Mouse (Mus musculus): Measurements from ENCODE around the gene Zfyve27. TPM values are rescaled to one million over a fixed set of nuclear protein-coding genes. Genes with fewer than 3 reads are reported as not detected.

Gene Zfyve27
- polyA plus RNA-seq, 1 experiment from 2014 or later, result 65.1 TPM

DNA sequence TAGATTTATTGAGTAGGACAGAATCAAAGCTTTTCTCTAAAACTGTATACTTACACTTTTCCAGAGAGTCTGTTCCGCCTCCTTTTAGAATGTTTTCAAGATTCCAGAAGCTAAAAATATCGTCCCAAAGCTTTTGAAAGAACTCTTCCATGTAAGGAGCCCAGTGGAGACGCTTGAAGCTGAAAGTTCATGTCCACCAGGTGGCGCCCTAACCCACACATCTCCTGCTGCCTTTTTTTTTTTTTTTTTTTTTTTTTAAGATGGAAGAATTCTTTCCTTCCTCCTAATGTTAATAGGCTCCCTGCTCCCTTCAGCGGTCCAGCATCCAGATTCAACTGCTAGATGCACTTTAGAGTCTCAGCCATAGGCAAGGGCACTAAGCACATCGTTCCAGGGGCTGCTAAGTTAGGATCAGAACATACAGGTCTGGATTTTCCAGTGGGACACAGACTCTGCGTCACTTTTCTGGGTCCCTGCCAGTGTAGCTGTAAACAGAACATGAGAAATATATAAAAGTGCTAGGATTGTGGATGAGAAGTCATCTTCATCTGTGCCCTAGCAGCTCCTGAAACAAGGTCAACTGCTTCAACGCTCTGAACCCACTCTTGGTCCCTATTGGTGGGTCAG, 19.1 kb upstream of the Zfyve27 start:
- Histone ChIP-seq H3K4me3 (no peak overlapping the region), H3K4me1 (replicated peaks) (peaks cover 20% of the 10 kb centered on the region), H3K9ac (no peak overlapping the region), H3K27ac (replicated peaks) (no peak overlapping the region), H3K4me2 (no peak overlapping the region), H3K36me3 (no peaks in the 10 kb centered on the region), H3K9me3 (no peaks in the 10 kb centered on the region), H3K27me3 (peaks cover 38% of the 10 kb centered on the region)
- ATAC-seq (ENCODE audit: low read depth), result no peak
- 30% methylated on average over 8 of the region's 8 CpGs for WGBS

- H3K27ac ChIP-seq (replicated peaks), result no peak overlapping the region
- no peak for ATAC-seq (ENCODE audit: low read depth)
- WGBS, result 74% methylated on average over 4 of the region's 4 CpGs
- H3K27me3 ChIP-seq, result peaks cover 43% of the 10 kb centered on the region
- no peak overlapping the region for H3K4me2 ChIP-seq
- H3K9me3 ChIP-seq, result no peaks in the 10 kb centered on the region
- peaks cover 26% of the 10 kb centered on the region for H3K4me1 ChIP-seq (replicated peaks)
- no peak overlapping the region for H3K9ac ChIP-seq
- H3K4me3 ChIP-seq, result no peak overlapping the region
- no peaks in the 10 kb centered on the region for H3K36me3 ChIP-seq
Observed at GRCm38 (mm10) chr19:42145210-42145609, 18.5 kb upstream of the Zfyve27 start.

- H3K9ac ChIP-seq, result no peak overlapping the region
- H3K4me3 ChIP-seq, result no peak overlapping the region
- no peaks in the 10 kb centered on the region for H3K36me3 ChIP-seq
- H3K27me3 ChIP-seq, result peaks cover 43% of the 10 kb centered on the region
- WGBS, result 90% methylated on average over 2 of the region's 2 CpGs
- no peaks in the 10 kb centered on the region for H3K9me3 ChIP-seq
- no peak for ATAC-seq (ENCODE audit: low read depth)
- peaks cover 31% of the 10 kb centered on the region for H3K4me1 ChIP-seq (replicated peaks)
- H3K27ac ChIP-seq (replicated peaks), result no peak overlapping the region
- no peak overlapping the region for H3K4me2 ChIP-seq
Observed at GRCm38 (mm10) chr19:42145731-42146130, 18.0 kb upstream of the Zfyve27 start.

- peaks cover 43% of the 10 kb centered on the region for H3K27me3 ChIP-seq
- H3K36me3 ChIP-seq, result no peaks in the 10 kb centered on the region
- no peaks in the 10 kb centered on the region for H3K9me3 ChIP-seq
- H3K4me3 ChIP-seq, result no peak overlapping the region
- no peak for ATAC-seq (ENCODE audit: low read depth)
- 0 out of 2 replicates have a peak overlapping the region, but pooled peaks have one; percentile 82 for H3K4me2 ChIP-seq
- H3K27ac ChIP-seq (replicated peaks), result no peak overlapping the region
- H3K9ac ChIP-seq, result no peak overlapping the region; the same call in 1 of the 2 replicates
- WGBS, result 87% methylated on average over 9 of the region's 9 CpGs
- peaks cover 34% of the 10 kb centered on the region for H3K4me1 ChIP-seq (replicated peaks)
Observed at GRCm38 (mm10) chr19:42146276-42147010, 17.3 kb upstream of the Zfyve27 start.

GRCm38 (mm10) chr19:42147170-42147768, 16.5 kb upstream of the Zfyve27 start, which contains the start of gene Marveld1:
Gene Marveld1 (plus strand): TSS chr19:42147400.
- WGBS, result under 1% methylated on average over 35 of the region's 57 CpGs
- Histone ChIP-seq H3K27me3 (peaks cover 43% of the 10 kb centered on the region), H3K4me2 (peak within 1 kb of the TSS; percentile 82), H3K9me3 (no peaks in the 10 kb centered on the region), H3K4me1 (replicated peaks) (peaks cover 42% of the 10 kb centered on the region), H3K4me3 (peak within 1 kb of the TSS; percentile 62), H3K27ac (replicated peaks) (peak within 1 kb of the TSS; percentile 68), H3K36me3 (no peaks in the 10 kb centered on the region), H3K9ac (peak within 1 kb of the TSS; percentile 85)
- peak; percentile 46; the same call in 1 of the 2 replicates for ATAC-seq (ENCODE audit: low read depth)

- Histone ChIP-seq H3K4me1 (replicated peaks) (peaks cover 42% of the 10 kb centered on the region), H3K9me3 (no peaks in the 10 kb centered on the region), H3K27ac (replicated peaks) (peak overlapping the region; percentile 68), H3K27me3 (peaks cover 43% of the 10 kb centered on the region), H3K9ac (peak overlapping the region; percentile 85), H3K36me3 (no peaks in the 10 kb centered on the region), H3K4me2 (peak overlapping the region; percentile 82), H3K4me3 (peak overlapping the region; percentile 62)
- WGBS, result under 1% methylated on average over 63 of the region's 63 CpGs
- ATAC-seq (ENCODE audit: low read depth), result peak; percentile 41
Observed at GRCm38 (mm10) chr19:42147769-42148568, 15.8 kb upstream of the Zfyve27 start.

GRCm38 (mm10) chr19:42148569-42148860, 15.2 kb upstream of the Zfyve27 start:
- 20% methylated on average over 7 of the region's 7 CpGs for WGBS
- peaks cover 42% of the 10 kb centered on the region for H3K4me1 ChIP-seq (replicated peaks)
- H3K27me3 ChIP-seq, result peaks cover 43% of the 10 kb centered on the region
- H3K36me3 ChIP-seq, result no peaks in the 10 kb centered on the region
- peak overlapping the region; percentile 68; the same call in 1 of the 2 replicates for H3K27ac ChIP-seq (replicated peaks)
- no peaks in the 10 kb centered on the region for H3K9me3 ChIP-seq
- peak overlapping the region; percentile 82 for H3K4me2 ChIP-seq
- ATAC-seq (ENCODE audit: low read depth), result peak; percentile 13; the same call in 1 of the 2 replicates
- peak overlapping the region; percentile 62 for H3K4me3 ChIP-seq
- peak overlapping the region; percentile 85 for H3K9ac ChIP-seq

GRCm38 (mm10) chr19:42151990-42152389, 11.8 kb upstream of the Zfyve27 start:
- 7% methylated on average over 6 of the region's 6 CpGs for WGBS
- Histone ChIP-seq H3K4me1 (replicated peaks) (peaks cover 42% of the 10 kb centered on the region), H3K9ac (no peak overlapping the region), H3K4me3 (no peak overlapping the region), H3K27ac (replicated peaks) (no peak overlapping the region), H3K27me3 (peaks cover 21% of the 10 kb centered on the region), H3K9me3 (no peaks in the 10 kb centered on the region), H3K4me2 (no peak overlapping the region), H3K36me3 (no peaks in the 10 kb centered on the region)
- no peak for ATAC-seq (ENCODE audit: low read depth)

- Histone ChIP-seq H3K4me1 (replicated peaks) (no peaks in the 10 kb centered on the region), H3K36me3 (no peaks in the 10 kb centered on the region), H3K9me3 (no peaks in the 10 kb centered on the region), H3K4me2 (no peak overlapping the region), H3K4me3 (no peak overlapping the region), H3K9ac (no peak overlapping the region), H3K27ac (replicated peaks) (0 out of 2 replicates have a peak overlapping the region, but pooled peaks have one; percentile 54), H3K27me3 (no peaks in the 10 kb centered on the region)
- 73% methylated on average over 12 of the region's 12 CpGs for WGBS
- no peak for ATAC-seq (ENCODE audit: low read depth)
Observed at GRCm38 (mm10) chr19:42157493-42158237, 6.1 kb upstream of the Zfyve27 start.

DNA sequence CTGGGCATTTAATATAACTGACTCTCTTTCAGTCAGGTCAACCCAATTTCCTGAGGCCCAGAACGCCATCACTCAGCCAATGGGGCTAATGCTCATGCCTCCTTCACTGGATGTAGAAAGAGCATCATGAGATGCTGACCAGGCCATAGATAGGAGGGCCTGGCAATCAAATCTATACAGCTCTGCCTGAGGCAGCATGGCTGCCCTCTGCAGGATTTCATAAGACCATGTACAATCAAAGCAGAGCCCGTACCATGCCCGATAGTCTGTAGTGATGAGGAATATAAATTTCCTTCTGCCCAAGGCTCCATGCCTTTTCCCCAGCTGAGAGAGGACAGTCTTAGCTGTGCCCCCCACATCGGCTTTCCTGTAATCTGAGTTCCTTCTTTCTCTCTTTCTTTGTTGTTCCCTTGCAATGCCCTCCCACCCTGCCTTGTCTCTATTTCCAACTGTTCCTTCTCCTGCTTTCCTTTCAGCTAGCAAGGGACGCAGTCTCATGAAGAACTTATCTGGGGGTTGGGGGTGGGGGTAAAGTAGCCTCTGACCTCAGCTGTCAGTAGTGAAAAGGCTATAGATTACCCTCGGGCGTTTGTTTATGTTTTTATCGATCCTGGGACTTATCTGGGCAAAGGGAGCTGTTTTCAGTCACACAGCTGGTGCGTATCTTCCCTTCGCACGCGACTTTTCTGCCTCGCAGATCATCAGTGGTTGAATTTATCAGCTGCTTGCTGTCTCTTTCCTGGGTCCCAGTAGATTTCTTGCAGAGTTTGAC, 5.3 kb upstream of the Zfyve27 start:
- Histone ChIP-seq H3K27ac (replicated peaks) (0 out of 2 replicates have a peak overlapping the region, but pooled peaks have one; percentile 54), H3K36me3 (no peaks in the 10 kb centered on the region), H3K9me3 (no peaks in the 10 kb centered on the region), H3K9ac (no peak overlapping the region), H3K4me1 (replicated peaks) (no peaks in the 10 kb centered on the region), H3K4me2 (no peak overlapping the region), H3K27me3 (no peaks in the 10 kb centered on the region), H3K4me3 (no peak overlapping the region)
- 70% methylated on average over 13 of the region's 13 CpGs for WGBS
- ATAC-seq (ENCODE audit: low read depth), result no peak

DNA sequence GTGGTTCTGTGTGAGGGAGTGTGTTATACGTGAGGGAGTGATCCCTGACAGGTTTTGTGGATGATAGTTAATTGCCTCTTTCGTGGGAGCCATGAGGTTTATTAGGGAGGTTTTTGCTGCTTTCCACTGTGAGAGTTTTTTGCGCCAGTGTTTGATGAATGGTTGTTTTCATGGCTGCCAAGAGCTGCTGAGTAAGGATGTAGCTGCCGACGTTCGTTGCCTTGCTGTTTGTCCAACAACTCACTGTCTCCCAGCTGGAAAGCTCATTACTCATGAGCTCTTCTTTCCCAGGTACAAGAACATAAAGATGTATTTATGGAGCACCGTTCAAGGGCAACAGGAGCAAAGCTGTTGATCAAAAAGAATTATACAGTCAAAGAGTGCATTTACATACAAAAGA, 437 bp downstream of the Zfyve27 start:
- Histone ChIP-seq H3K9me3 (no peaks in the 10 kb centered on the region), H3K9ac (no peak overlapping the region), H3K4me3 (no peak overlapping the region), H3K36me3 (no peaks in the 10 kb centered on the region), H3K4me2 (no peak overlapping the region), H3K4me1 (replicated peaks) (peaks cover 29% of the 10 kb centered on the region), H3K27me3 (peaks cover 20% of the 10 kb centered on the region), H3K27ac (replicated peaks) (no peak overlapping the region; the same call in 1 of the 2 replicates)
- ATAC-seq (ENCODE audit: low read depth), result no peak
- 25% methylated on average over 7 of the region's 7 CpGs for WGBS
